Mouse (Mus musculus): Measurements from ENCODE around the gene Bag2. TPM values are rescaled to one million over a fixed set of nuclear protein-coding genes. Genes with fewer than 3 reads are reported as not detected.
"Not testable (repeated sequence)": the region's sequence is repeated elsewhere in the genome, so short reads cannot be mapped to it uniquely, and the experiment has no call there.

The Bag2 gene
- polyA plus RNA-seq, 1 experiment = 15.5 TPM

DNA sequence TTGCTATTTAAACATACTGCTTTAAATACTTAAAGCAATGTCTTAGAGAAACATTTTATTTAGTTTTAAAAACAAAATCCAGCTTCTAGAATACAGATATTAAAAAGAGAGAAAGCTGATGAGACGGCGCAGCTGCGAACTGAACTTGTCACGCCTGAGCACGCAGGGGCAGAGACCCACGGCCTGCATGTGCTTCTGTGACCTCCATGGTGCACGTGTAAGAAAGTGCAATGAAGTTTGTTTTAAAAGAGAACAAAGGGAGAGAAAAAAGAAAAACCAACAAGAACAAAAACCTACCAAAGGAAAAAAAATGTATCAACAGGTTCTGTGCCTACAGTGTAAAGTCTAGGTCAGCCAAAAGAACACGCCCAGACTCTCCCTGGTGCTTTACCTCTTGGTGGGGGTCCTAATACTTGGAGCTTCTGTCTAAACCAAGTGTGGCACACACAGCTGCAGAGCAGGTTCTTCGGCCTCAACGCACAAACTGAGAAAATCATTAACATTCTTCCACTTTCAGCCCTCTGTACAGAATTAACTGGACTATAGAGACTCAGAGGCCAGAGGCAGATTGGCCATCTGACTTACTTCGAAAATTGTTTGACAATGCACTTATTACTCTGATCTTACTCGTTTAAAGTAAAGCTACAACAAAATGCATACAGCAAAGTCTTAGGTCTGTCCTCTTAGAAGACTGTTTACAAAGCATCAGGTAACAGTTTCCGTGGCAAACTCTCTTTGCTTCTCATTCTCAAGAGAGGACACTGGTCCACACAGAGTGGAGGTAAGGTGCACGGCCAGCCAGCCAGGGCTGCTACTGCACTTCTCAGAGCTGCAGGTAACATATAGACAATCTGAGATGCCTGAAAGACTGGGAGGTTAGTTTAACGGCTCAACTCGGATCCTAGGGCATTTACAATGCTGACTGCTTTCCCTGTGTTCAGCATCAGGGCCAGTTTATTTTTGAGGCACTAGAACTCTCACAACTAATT is 9.2 kb upstream of the Bag2 start:
- no peak for DNase-seq (ENCODE audit: low read depth)
- no peak for TF ChIP-seq POLR2A (IDR thresholded peaks at IDR 0.05; ENCODE audit: borderline replicate concordance, extremely low read depth, insufficient read depth, insufficient read length, poor library complexity, severe bottlenecking)
- no peak for TF ChIP-seq CTCF (IDR thresholded peaks at IDR 0.05; ENCODE audit: borderline replicate concordance, extremely low read depth, insufficient read depth, insufficient read length)

DNA sequence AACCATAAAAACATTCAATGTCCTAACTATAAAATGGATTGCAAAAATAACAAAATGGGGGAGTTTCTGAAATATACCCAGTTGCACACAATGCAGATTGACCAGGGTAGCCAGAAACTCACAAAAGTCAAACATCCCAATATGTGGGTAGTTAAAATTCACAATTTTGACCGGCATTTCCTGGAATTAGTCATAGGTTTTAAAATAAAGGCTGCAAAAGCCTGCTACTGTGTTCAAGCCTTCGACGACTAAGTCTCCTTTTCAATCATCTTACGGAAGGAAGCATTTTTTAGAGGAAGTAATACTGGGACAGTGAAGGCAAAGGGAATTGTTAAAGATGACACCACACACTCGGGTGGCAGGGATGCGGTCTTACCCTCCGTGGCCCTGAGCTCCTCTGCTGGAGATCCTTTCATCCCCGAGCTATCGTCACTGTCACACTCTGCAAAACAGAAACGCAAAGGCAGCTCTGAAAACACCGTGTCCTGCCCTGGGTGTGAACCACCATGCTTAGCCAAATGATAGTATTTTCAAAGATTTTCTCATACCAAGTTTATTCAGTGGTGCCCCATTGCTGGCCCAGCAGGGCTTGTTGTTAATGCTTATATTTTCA is 8.0 kb upstream of the Bag2 start:
- TF ChIP-seq CTCF (IDR thresholded peaks at IDR 0.05; ENCODE audit: borderline replicate concordance, extremely low read depth, insufficient read depth, insufficient read length) (no peak), POLR2A (IDR thresholded peaks at IDR 0.05; ENCODE audit: borderline replicate concordance, extremely low read depth, insufficient read depth, insufficient read length, poor library complexity, severe bottlenecking) (no peak)

DNA sequence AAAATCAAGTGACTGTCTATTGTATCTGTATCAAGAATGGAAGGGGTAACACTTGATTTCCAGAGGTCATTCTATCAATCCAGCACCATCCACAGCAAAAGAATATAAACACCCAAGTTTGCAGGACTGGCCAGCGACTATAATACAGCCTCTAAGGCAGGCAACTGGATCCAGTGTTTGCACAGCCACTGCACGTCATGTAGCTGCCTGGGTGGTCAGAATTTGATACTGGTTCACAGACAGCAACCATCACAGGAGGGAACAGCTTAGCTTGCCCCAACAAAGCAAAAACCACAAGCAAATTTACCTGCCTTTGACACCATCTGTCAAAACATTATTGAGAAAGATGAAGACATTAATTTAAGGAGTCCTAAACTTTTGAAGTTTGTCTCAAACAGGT is 6.2 kb upstream of the Bag2 start:
- TF ChIP-seq POLR2A (IDR thresholded peaks at IDR 0.05; ENCODE audit: borderline replicate concordance, extremely low read depth, insufficient read depth, insufficient read length, poor library complexity, severe bottlenecking) (no peak), CTCF (IDR thresholded peaks at IDR 0.05; ENCODE audit: borderline replicate concordance, extremely low read depth, insufficient read depth, insufficient read length) (no peak)
- DNase-seq (ENCODE audit: low read depth) = no peak

More for the DNA sequence above, 8.0 kb upstream of the Bag2 start:
- DNase-seq (ENCODE audit: low read depth) = no peak

DNA sequence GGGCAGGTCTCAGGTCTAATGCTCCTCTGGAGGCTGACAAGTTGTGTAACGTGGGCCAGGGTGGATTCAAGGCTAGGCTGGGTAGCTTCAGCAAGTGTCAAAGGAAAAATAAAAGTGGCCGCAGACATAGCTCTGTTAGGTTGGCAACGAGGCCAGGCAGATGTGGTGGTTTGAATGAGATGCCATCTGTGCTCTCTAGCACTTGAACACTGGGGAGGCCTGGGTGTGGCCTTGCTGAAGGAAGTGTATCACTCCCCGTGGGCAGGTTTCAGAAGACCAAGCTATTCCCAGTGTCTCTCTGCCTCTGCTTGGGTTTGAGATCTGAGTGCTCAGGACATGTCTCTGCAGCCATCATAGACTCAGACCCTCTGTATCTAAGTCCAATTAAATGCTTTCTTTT is 893 bp upstream of the Bag2 start:
- peak; percentile 13 for DNase-seq (ENCODE audit: low read depth)
- TF ChIP-seq POLR2A (IDR thresholded peaks at IDR 0.05; ENCODE audit: borderline replicate concordance, extremely low read depth, insufficient read depth, insufficient read length, poor library complexity, severe bottlenecking) (no peak), CTCF (IDR thresholded peaks at IDR 0.05; ENCODE audit: borderline replicate concordance, extremely low read depth, insufficient read depth, insufficient read length) (no peak)

DNA sequence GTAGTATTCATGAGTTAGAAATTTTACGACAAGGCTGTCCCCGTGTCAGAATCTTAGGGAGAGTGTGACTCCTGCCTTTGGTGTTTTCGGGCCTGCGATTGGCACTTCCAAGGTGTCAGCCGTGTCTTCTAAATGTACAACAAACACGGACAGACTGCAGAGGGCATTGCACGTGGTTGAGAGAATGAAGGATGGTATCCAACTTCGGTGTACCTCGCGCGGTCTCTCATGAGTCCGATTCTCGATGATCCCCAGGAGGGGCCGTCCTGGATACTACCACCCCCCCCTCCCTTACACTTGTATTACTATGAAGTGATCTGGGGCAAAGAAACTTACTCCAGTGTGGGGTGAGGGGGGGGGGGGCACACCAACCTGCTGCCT is 572 bp downstream of the Bag2 start:
- DNase-seq (ENCODE audit: low read depth) = peak; percentile 46
- TF ChIP-seq CTCF (IDR thresholded peaks at IDR 0.05; ENCODE audit: borderline replicate concordance, extremely low read depth, insufficient read depth, insufficient read length) (no peak), POLR2A (IDR thresholded peaks at IDR 0.05; ENCODE audit: borderline replicate concordance, extremely low read depth, insufficient read depth, insufficient read length, poor library complexity, severe bottlenecking) (no peak)

DNA sequence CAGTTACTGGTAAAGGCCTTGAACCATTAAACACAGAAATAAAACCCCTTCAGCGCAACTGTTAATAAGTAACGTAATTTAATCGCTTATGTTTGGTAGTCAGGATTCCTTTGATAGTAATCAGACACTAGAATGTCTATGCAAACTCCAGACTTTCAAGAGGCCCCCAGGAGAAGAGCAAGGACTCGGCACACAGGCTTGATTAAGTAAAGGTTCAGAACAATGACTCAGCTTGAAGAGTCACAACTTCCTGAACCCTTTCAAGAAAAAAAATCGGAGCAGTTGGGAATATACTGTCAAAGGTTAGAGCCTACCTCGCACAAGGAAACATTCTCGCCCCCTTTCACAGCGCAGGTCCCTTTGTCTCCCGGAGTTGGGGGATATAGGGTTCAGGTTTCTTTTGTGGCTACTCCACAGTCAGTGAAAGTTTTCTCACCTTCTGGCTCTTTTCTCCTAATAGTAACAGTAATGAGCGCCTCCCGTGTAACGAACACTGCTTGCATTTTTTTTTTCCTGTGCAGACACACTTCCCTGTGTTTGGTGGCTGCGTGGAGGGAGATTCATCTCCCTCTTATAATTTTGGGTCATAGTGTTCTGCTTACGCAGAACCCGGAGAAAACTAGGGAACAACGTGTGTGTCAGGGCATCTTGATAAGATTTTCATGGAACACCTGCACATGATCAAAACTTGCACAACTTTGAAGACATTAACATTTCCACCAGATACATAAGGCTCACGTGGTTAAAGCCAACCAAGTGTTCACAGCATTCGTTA is 1.1 kb downstream of the Bag2 start:
- TF ChIP-seq POLR2A (IDR thresholded peaks at IDR 0.05; ENCODE audit: borderline replicate concordance, extremely low read depth, insufficient read depth, insufficient read length, poor library complexity, severe bottlenecking) (no peak), CTCF (IDR thresholded peaks at IDR 0.05; ENCODE audit: borderline replicate concordance, extremely low read depth, insufficient read depth, insufficient read length) (no peak)
- DNase-seq (ENCODE audit: low read depth) = peak; percentile 13

DNA sequence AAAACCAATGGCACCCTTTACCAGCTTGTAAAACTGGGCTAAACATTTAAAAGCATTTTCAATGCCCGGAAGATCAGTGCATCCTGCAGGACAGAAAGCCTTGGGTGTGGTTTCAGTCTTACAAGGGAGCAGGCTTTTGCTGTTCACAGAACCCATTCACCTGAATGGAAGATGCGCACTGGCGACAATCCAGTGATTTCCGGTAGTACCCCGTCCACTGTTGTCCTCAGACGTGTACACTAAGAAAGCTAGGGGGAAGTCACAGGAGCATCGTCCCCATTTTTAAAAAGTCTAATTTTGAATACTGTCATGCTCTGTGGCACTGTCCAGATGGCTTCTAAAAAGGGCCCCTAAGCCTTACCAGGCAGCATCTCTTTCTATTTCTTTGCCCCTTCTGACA is 1.8 kb downstream of the Bag2 start:
- TF ChIP-seq POLR2A (IDR thresholded peaks at IDR 0.05; ENCODE audit: borderline replicate concordance, extremely low read depth, insufficient read depth, insufficient read length, poor library complexity, severe bottlenecking) = no peak
- no peak for TF ChIP-seq CTCF (IDR thresholded peaks at IDR 0.05; ENCODE audit: borderline replicate concordance, extremely low read depth, insufficient read depth, insufficient read length)

DNA sequence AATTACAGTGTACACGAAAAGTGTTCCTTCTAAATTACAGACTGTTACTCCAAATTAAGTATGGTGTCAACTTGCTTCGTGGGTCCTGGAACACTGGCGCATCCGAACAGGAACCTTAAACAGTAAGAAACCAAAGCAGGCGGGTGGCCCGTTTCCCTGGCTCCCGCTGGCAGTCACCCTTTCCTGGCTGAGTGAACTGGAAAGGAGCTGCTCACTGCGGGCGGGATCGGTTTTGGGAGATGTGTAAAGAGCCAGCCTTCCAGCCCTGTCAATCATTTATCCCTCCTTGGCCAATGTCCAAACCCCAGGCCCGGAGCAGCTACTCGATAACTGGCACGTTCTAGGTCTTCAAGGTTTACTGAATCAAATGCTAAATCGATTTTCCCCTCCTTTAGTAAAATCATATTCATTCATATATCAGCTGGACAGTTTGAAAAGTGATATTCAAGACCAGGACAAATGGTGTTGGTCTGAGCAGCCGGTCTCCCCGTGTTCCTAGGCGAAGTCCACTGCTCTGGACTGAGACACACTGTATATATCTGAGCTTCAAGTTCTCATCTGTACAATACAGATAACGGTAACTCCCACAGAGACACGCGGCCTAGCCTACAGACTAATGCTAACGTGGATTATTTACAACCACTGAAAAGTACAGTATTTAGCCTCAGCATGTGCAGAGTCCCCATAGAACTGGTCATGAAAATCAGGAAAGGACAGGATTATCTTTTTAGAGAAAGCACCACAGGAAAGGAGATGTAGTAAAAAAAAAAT is 2.4 kb downstream of the Bag2 start:
- no peak for TF ChIP-seq POLR2A (IDR thresholded peaks at IDR 0.05; ENCODE audit: borderline replicate concordance, extremely low read depth, insufficient read depth, insufficient read length, poor library complexity, severe bottlenecking)
- no peak for TF ChIP-seq CTCF (IDR thresholded peaks at IDR 0.05; ENCODE audit: borderline replicate concordance, extremely low read depth, insufficient read depth, insufficient read length)
- DNase-seq (ENCODE audit: low read depth) = peak; percentile 63

More for the DNA sequence above, 1.8 kb downstream of the Bag2 start:
- no peak for DNase-seq (ENCODE audit: low read depth)

DNA sequence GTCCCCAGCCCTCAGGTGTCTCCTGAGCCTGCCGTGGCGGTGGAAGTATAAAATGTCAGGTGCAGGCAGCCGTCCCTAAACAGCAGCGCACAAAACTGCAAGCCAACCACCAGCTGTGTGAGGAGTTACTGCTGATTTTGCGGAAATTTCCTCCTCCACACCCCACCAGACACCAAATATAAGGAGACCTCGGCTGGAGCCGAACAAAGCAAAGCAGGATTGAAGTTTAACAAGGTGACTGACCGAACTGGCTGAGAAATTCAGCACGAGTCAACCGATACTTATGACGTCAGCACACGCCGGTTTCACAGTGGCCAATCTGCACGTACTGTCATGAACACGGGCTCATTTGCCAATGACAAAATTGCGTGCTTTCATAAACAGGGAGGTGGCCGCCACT is 3.5 kb downstream of the Bag2 start:
- no peak for DNase-seq (ENCODE audit: low read depth)
- TF ChIP-seq POLR2A (IDR thresholded peaks at IDR 0.05; ENCODE audit: borderline replicate concordance, extremely low read depth, insufficient read depth, insufficient read length, poor library complexity, severe bottlenecking) = no peak
- TF ChIP-seq CTCF (IDR thresholded peaks at IDR 0.05; ENCODE audit: borderline replicate concordance, extremely low read depth, insufficient read depth, insufficient read length) = no peak

DNA sequence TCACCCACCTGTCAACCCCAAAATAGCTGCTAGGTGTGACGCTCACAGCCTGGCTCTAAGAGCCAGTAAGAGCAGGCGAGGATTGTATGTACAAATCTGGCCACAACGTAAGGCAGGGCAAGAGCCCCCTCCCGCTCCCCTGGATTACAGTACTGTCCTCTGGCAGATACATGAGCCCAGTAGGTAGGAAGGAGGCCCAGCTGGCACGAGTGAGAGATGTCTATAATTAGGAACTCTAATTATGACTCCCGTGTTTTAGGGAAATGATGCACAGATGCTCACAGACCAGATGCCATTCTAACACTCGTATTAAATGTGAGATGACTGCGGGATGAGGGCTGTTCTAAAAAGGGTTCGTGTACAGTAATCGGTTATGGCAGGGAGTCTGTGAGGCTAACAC is 6.3 kb downstream of the Bag2 start:
- DNase-seq (ENCODE audit: low read depth) = peak; percentile 82
- TF ChIP-seq CTCF (IDR thresholded peaks at IDR 0.05; ENCODE audit: borderline replicate concordance, extremely low read depth, insufficient read depth, insufficient read length) (no peak), POLR2A (IDR thresholded peaks at IDR 0.05; ENCODE audit: borderline replicate concordance, extremely low read depth, insufficient read depth, insufficient read length, poor library complexity, severe bottlenecking) (no peak)

DNA sequence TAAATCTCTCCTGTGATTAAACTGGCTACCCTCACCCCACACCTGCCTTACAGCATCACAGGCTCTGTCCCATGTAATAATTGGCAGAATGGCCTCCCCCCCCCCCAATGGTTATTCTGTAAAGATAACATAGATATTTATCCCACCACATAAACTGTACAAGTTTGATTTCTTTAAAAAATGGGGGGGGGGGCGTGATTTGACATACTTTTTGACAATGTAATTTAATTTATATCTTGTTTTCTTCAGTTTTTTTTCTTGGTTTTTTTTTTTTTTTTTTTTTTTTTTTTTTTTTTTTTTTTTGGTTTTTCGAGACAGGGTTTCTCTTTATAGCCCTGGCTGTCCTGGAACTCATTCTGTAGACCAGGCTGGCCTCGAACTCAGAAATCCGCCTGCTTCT is 7.9 kb downstream of the Bag2 start:
- DNase-seq (ENCODE audit: low read depth) = not testable (repeated sequence)
